In genomic region chr2:84883084-84883483, GRCm38 (mm10) we compare ENCODE assay signal across 10 mouse cellular contexts. TPM values are rescaled to one million over a fixed set of nuclear protein-coding genes. Genes with fewer than 3 reads are reported as not detected.
A peak's percentile ranks its signal among the peaks of the same experiment; 100 is the strongest.
DNase-seq lines count a peak whose midpoint lies in the region; ATAC-seq and TF ChIP-seq lines count a peak whose summit lies in the region.
"Had no signal": no experiment of that assay in that cellular context is flagged by ENCODE, and none has a peak within 500 bp of the region (broad histone marks: within the 10 kb centered on the region; RNA-seq: fewer than 3 reads in every experiment).

No protein-coding gene starts in this region.

- H3K27ac ChIP-seq in kidney, postnatal 0 days: no peak overlapping the region
- no peak overlapping the region for H3K27ac ChIP-seq in embryonic facial prominence, embryonic 15.5 days (replicated peaks)
- no peak overlapping the region for H3K27ac ChIP-seq in intestine, embryonic 15.5 days
- H3K27ac ChIP-seq in midbrain, postnatal 0 days (ENCODE audit: low read depth, low read length): no peak overlapping the region

- WGBS in kidney, postnatal 0 days: 3% methylated on average over 6 of the region's 6 CpGs
- 5% methylated on average over 6 of the region's 6 CpGs for WGBS in embryonic facial prominence, embryonic 15.5 days
- WGBS in intestine, embryonic 15.5 days: 9% methylated on average over 6 of the region's 6 CpGs
- 8% methylated on average over 6 of the region's 6 CpGs for WGBS in midbrain, postnatal 0 days

- H3K4me3 ChIP-seq in kidney, postnatal 0 days (replicated peaks; ENCODE audit: low read depth, low read length): 0 out of 2 replicates have a peak overlapping the region, but pooled peaks have one; percentile 8
- no peak overlapping the region for H3K4me3 ChIP-seq in embryonic facial prominence, embryonic 15.5 days (replicated peaks)
- no peak overlapping the region for H3K4me3 ChIP-seq in intestine, embryonic 15.5 days (replicated peaks)
- peak overlapping the region; percentile 19; the same call in 1 of the 2 replicates for H3K4me3 ChIP-seq in midbrain, postnatal 0 days (ENCODE audit: low read depth, low read length)

- no peak for TF ChIP-seq CTCF in kidney, postnatal 0 days (IDR thresholded peaks at IDR 0.05; ENCODE audit: low read depth)
- TF ChIP-seq CTCF in midbrain, postnatal 0 days (IDR thresholded peaks at IDR 0.05): no peak

- peak overlapping the region; percentile 45 for H3K4me2 ChIP-seq in kidney, postnatal 0 days (ENCODE audit: low read length)
- 0 out of 2 replicates have a peak overlapping the region, but pooled peaks have one; percentile 9 for H3K4me2 ChIP-seq in embryonic facial prominence, embryonic 15.5 days (replicated peaks)
- H3K4me2 ChIP-seq in intestine, embryonic 15.5 days (replicated peaks): peak overlapping the region; percentile 43
- H3K4me2 ChIP-seq in midbrain, postnatal 0 days (ENCODE audit: low read depth, low read length, poor library complexity, severe bottlenecking): peak overlapping the region; percentile 35

- no peak overlapping the region for H3K9ac ChIP-seq in kidney, postnatal 0 days (ENCODE audit: low read depth, low read length)
- H3K9ac ChIP-seq in embryonic facial prominence, embryonic 15.5 days: no peak overlapping the region
- H3K9ac ChIP-seq in intestine, embryonic 15.5 days: no peak overlapping the region
- H3K9ac ChIP-seq in midbrain, postnatal 0 days (replicated peaks; ENCODE audit: low read length, poor library complexity, severe bottlenecking): no peak overlapping the region

- peaks cover 14% of the 10 kb centered on the region; the same call in 1 of the 2 replicates for H3K4me1 ChIP-seq in kidney, postnatal 0 days (replicated peaks; ENCODE audit: insufficient read depth, low read length)
- H3K4me1 ChIP-seq in embryonic facial prominence, embryonic 15.5 days: peaks cover 34% of the 10 kb centered on the region
- peaks cover 28% of the 10 kb centered on the region for H3K4me1 ChIP-seq in intestine, embryonic 15.5 days (replicated peaks)
- peaks cover 6% of the 10 kb centered on the region; the same call in 1 of the 2 replicates for H3K4me1 ChIP-seq in midbrain, postnatal 0 days (ENCODE audit: insufficient read depth, low read length)

- DNase-seq in kidney, postnatal 0 days (ENCODE audit: low spot score): peak; percentile 68
- no peak for DNase-seq in kidney, postnatal 4 days
- no peak for DNase-seq in midbrain, postnatal 0 days (ENCODE audit: low spot score)
- DNase-seq in cerebellum, adult 9-11 months: no peak
- no peak for DNase-seq in kidney, postnatal 14 days
- no peak for DNase-seq in adrenal gland, postnatal 36 days
- DNase-seq: cerebellum, adult 2 months; kidney, adult 2 months had no signal

- peak; percentile 30 for ATAC-seq in kidney, postnatal 0 days (replicated peaks; ENCODE audit: low FRiP score, low read depth)
- ATAC-seq in embryonic facial prominence, embryonic 15.5 days (ENCODE audit: insufficient number of reproducible peaks, low FRiP score, low TSS enrichment, low read depth): no peak
- ATAC-seq in intestine, embryonic 15.5 days: no peak
- no peak for ATAC-seq in midbrain, postnatal 0 days (ENCODE audit: low FRiP score)

- peaks cover 35% of the 10 kb centered on the region for H3K27me3 ChIP-seq in kidney, postnatal 0 days (ENCODE audit: insufficient read depth, low read length)
- H3K27me3 ChIP-seq in embryonic facial prominence, embryonic 15.5 days: peaks cover 71% of the 10 kb centered on the region
- peaks cover 70% of the 10 kb centered on the region for H3K27me3 ChIP-seq in intestine, embryonic 15.5 days (replicated peaks)
- peaks cover 22% of the 10 kb centered on the region for H3K27me3 ChIP-seq in midbrain, postnatal 0 days (ENCODE audit: insufficient read depth, low read length)

- H3K9me3 ChIP-seq in kidney, postnatal 0 days (replicated peaks; ENCODE audit: low read length): no peaks in the 10 kb centered on the region
- no peaks in the 10 kb centered on the region for H3K9me3 ChIP-seq in embryonic facial prominence, embryonic 15.5 days (replicated peaks)
- no peaks in the 10 kb centered on the region for H3K9me3 ChIP-seq in intestine, embryonic 15.5 days
- H3K9me3 ChIP-seq in midbrain, postnatal 0 days (ENCODE audit: low read length): no peaks in the 10 kb centered on the region

- H3K36me3 ChIP-seq in kidney, postnatal 0 days (ENCODE audit: insufficient read depth, low read length): no peaks in the 10 kb centered on the region
- H3K36me3 ChIP-seq in embryonic facial prominence, embryonic 15.5 days: no peaks in the 10 kb centered on the region
- H3K36me3 ChIP-seq in intestine, embryonic 15.5 days: no peaks in the 10 kb centered on the region
- H3K36me3 ChIP-seq in midbrain, postnatal 0 days (ENCODE audit: insufficient read depth, low read length): no peaks in the 10 kb centered on the region

RNA-seq across cellular contexts. Expression of gene Rtn4rl2, which starts 3.4 kb away (rescaled TPM):
- polyA plus RNA-seq in kidney, postnatal 0 days (2015; fragmentation: Nextera tagmentation; extraction: Ambion mirVana): 1.1 and 1.3 TPM in 2 replicates
- polyA plus RNA-seq in embryonic facial prominence, embryonic 15.5 days (2015; fragmentation: Nextera tagmentation; extraction: Ambion mirVana): 1.1 and 2.0 TPM in 2 replicates
- polyA plus RNA-seq in intestine, embryonic 15.5 days (2015; fragmentation: Nextera tagmentation; extraction: Ambion mirVana): 1.2 and 1.7 TPM in 2 replicates
- total RNA-seq in midbrain, postnatal 0 days (2014; rRNA removed): 7.7 and 11.4 TPM in 2 replicates
- 6.3 and 6.5 TPM in 2 replicates for polyA plus RNA-seq in midbrain, postnatal 0 days (2015; fragmentation: Nextera tagmentation; extraction: Ambion mirVana)
- total RNA-seq in adrenal gland, postnatal 36 days (2021): 1 to 10 TPM in 1 of 2 experiments, under 1 TPM in 1; 0.79 to 2.4 TPM

RNA-seq across cellular contexts. Expression of gene Slc43a1, which starts 44.4 kb away (rescaled TPM):
- polyA plus RNA-seq in kidney, postnatal 0 days (2015; fragmentation: Nextera tagmentation; extraction: Ambion mirVana): 8.3 and 8.5 TPM in 2 replicates
- polyA plus RNA-seq in embryonic facial prominence, embryonic 15.5 days (2015; fragmentation: Nextera tagmentation; extraction: Ambion mirVana): 13.7 and 15.8 TPM in 2 replicates
- polyA plus RNA-seq in intestine, embryonic 15.5 days (2015; fragmentation: Nextera tagmentation; extraction: Ambion mirVana): 15.0 and 16.3 TPM in 2 replicates
- 0.99 and 1.8 TPM in 2 replicates for total RNA-seq in midbrain, postnatal 0 days (2014; rRNA removed)
- 0.34 and 0.46 TPM in 2 replicates for polyA plus RNA-seq in midbrain, postnatal 0 days (2015; fragmentation: Nextera tagmentation; extraction: Ambion mirVana)
- total RNA-seq in adrenal gland, postnatal 36 days (2021): 1 to 10 TPM; 6.6 to 7.5 TPM

RNA-seq across cellular contexts. Expression of gene Slc43a3, which starts 53.3 kb away (rescaled TPM):
- polyA plus RNA-seq in kidney, postnatal 0 days (2015; fragmentation: Nextera tagmentation; extraction: Ambion mirVana): 36.7 and 41.4 TPM in 2 replicates
- 31.3 and 31.7 TPM in 2 replicates for polyA plus RNA-seq in embryonic facial prominence, embryonic 15.5 days (2015; fragmentation: Nextera tagmentation; extraction: Ambion mirVana)
- 45.4 and 48.2 TPM in 2 replicates for polyA plus RNA-seq in intestine, embryonic 15.5 days (2015; fragmentation: Nextera tagmentation; extraction: Ambion mirVana)
- 1.7 and 2.0 TPM in 2 replicates for total RNA-seq in midbrain, postnatal 0 days (2014; rRNA removed)
- 1.9 and 2.0 TPM in 2 replicates for polyA plus RNA-seq in midbrain, postnatal 0 days (2015; fragmentation: Nextera tagmentation; extraction: Ambion mirVana)
- total RNA-seq in adrenal gland, postnatal 36 days (2021): 10 to 100 TPM; 52.8 to 88.3 TPM

RNA-seq across cellular contexts. Expression of gene Timm10, which starts 56.3 kb away (rescaled TPM):
- 63.6 and 71.1 TPM in 2 replicates for polyA plus RNA-seq in kidney, postnatal 0 days (2015; fragmentation: Nextera tagmentation; extraction: Ambion mirVana)
- polyA plus RNA-seq in embryonic facial prominence, embryonic 15.5 days (2015; fragmentation: Nextera tagmentation; extraction: Ambion mirVana): 45.7 and 49.7 TPM in 2 replicates
- 56.1 and 67.2 TPM in 2 replicates for polyA plus RNA-seq in intestine, embryonic 15.5 days (2015; fragmentation: Nextera tagmentation; extraction: Ambion mirVana)
- total RNA-seq in midbrain, postnatal 0 days (2014; rRNA removed): 43.6 and 62.5 TPM in 2 replicates
- 85.0 and 99.0 TPM in 2 replicates for polyA plus RNA-seq in midbrain, postnatal 0 days (2015; fragmentation: Nextera tagmentation; extraction: Ambion mirVana)
- 10 to 100 TPM; 46.2 to 51.4 TPM for total RNA-seq in adrenal gland, postnatal 36 days (2021)

Comparison
In these comparisons a context has a peak if more than half of its experiments do, and no peak if none do; other contexts are left out.
1. H3K4me3 ChIP-seq: peak in kidney, postnatal 0 days (single experiment) and midbrain, postnatal 0 days (single experiment); none in embryonic facial prominence, embryonic 15.5 days (single experiment) and intestine, embryonic 15.5 days (single experiment).
2. RNA of gene Slc43a3, which starts 53.3 kb away (polyA plus RNA-seq): 45.4 to 48.2 TPM in intestine, embryonic 15.5 days, 36.7 to 41.4 TPM in kidney, postnatal 0 days and 31.3 to 31.7 TPM in embryonic facial prominence, embryonic 15.5 days; 1.9 to 2.0 TPM in midbrain, postnatal 0 days; every median in the first group is over 10 times any median in the second.
3. Peak in every context shown above with its lines, with median percentiles within 50 percentile points of each other: H3K4me2 ChIP-seq.